Mouse (Mus musculus): Measurements from ENCODE around the gene Dock9.

GRCm38 (mm10) chr14:121579055-121579454 is 218.6 kb downstream of the Dock9 start:
- peak; percentile 3; the same call in 1 of the 2 replicates for TF ChIP-seq CTCF (IDR thresholded peaks at IDR 0.05; ENCODE audit: low read depth, low read length)
- TF ChIP-seq GATA2 (IDR thresholded peaks at IDR 0.05; ENCODE audit: borderline replicate concordance, low read depth, low read length), result no peak

All from G1E (cell line).